Mouse (Mus musculus) heart, adult 2 months (tissue): ENCODE measurements around the gene Jmjd7. TPM values are rescaled to one million over a fixed set of nuclear protein-coding genes. Genes with fewer than 3 reads are reported as not detected.

Source experiments
- DNase-seq, 2 experiments: peaks; one replicate each; pipeline ENCODE4 v3.0.0; 2021
- H3K27ac ChIP-seq: fragments of 200-600 bp; 2 replicates; pipeline ENCODE4 v1.8.1; 2022
- H3K27me3 ChIP-seq: fragments of 200-500 bp; 2 replicates; pipeline ENCODE4 v1.6.1; 2012; ENCODE audit warnings: mild to moderate bottlenecking, low read length, inconsistent platforms, mixed read lengths; ENCODE audit not compliant: control insufficient read depth, insufficient read depth
- H3K36me3 ChIP-seq: fragments of 200-500 bp; 2 replicates; pipeline ENCODE4 v1.6.1; 2012; ENCODE audit warnings: low read length, inconsistent platforms; ENCODE audit not compliant: control insufficient read depth, insufficient read depth
- H3K4me1 ChIP-seq: fragments of 200-500 bp; 2 replicates; pipeline ENCODE4 v1.6.1; 2011; ENCODE audit warnings: low read length; ENCODE audit not compliant: control insufficient read depth, insufficient read depth
- H3K4me3 ChIP-seq: fragments of 200-600 bp; 2 replicates; pipeline ENCODE4 v1.8.1; 2022
- H3K79me2 ChIP-seq: fragments of 200-500 bp; replicated peaks from 2 replicates; pipeline ENCODE4 v1.6.1; 2012; ENCODE audit warnings: mild to moderate bottlenecking, inconsistent platforms, low read length, moderate library complexity, mixed read lengths; ENCODE audit not compliant: control insufficient read depth, insufficient read depth
- H3K9ac ChIP-seq: fragments of 200-500 bp; 2 replicates; pipeline ENCODE4 v1.6.1; 2012; ENCODE audit warnings: low read depth, mild to moderate bottlenecking, control low read depth, inconsistent platforms, low read length, mixed read lengths
- CTCF ChIP-seq: fragments of 200-600 bp; IDR thresholded peaks from 2 replicates; pipeline ENCODE4 v1.8.1; 2022; ENCODE audit warnings: antibody characterized with exemption, mild to moderate bottlenecking, moderate library complexity
- EP300 ChIP-seq: fragments of 200-500 bp; IDR thresholded peaks from 2 replicates; pipeline ENCODE4 v1.6.1; 2011; ENCODE audit warnings: low read depth, low read length, control low read depth; ENCODE audit not compliant: insufficient read depth
- POLR2A ChIP-seq: fragments of 200-500 bp; IDR thresholded peaks from 2 replicates; pipeline ENCODE4 v1.6.1; 2011; ENCODE audit warnings: mild to moderate bottlenecking, low read depth, low read length, control low read depth; ENCODE audit not compliant: insufficient read depth
- WGBS: fragments of 180-500 bp; shearing (Covaris S2); methylation state at CpG from one replicate; pipeline ENCODE4 v1.1.7; 2018; 5-methylcytosine and 5-hydroxymethylcytosine counted together
- intact Hi-C: fragments of 180-260 bp; cut with DNase I; formaldehyde crosslinking; loops from one replicate; pipeline ENCODE4 v1.15.1; 2025
- polyA plus RNA-seq: library from polyadenylated mRNA; depleted of rRNA; stranded (reverse); fragments of >200 nt; gene quantifications from 2 replicates; pipeline ENCODE4 v1.2.3, GENCODE M21; 2012
- total RNA-seq, 2 experiments: library from RNA; stranded (reverse); gene quantifications; 2 replicates each; pipeline ENCODE4 v1.2.3; 2021

Jmjd7 gene
- total and polyA plus RNA-seq, 3 experiments = 6.3 to 7.4 (median 6.4) TPM

DNA sequence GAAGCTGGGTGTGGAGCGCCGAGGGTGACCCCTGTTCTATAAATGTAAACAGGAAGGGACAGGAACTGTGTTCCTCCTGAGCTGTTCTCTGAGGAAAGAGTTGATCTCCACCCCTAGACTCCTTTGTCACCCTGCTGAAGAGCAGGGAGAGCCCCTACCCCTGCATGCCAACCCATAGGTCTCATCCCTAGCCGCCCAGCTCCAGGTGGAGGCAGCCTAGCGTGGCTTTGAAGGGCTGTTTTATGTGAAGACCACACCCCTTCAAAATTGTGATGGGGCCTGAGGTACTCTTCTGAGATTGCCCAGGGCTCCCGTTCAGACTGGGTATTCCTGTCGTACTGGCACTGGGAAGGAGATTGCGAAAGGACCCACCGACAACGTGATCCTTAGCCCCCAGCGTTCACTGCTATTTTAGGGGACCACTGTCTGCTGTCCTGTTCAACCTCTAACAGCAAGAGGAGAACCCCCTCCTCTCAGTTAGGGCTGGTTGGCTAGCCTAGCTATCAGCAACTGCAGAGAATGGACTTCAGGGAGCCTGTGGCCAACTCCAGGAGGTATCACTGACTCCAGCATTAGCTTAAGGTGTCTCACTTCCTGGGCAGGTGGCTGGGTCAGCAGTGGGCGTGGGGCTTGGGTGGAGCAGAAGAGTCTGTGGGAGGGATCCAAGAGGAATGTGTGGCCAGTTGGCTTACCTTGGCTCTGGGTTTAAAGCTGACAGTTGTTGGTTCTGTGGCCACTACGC lies 5.6 kb downstream of the Jmjd7 start, which contains the start of gene Pla2g4b:
Pla2g4b (plus strand) TSS at position 692 of the 742 bp plus-strand sequence.
- no peak within 1 kb of the TSS for H3K27ac ChIP-seq
- no peaks in the 10 kb centered on the region for H3K36me3 ChIP-seq
- no peak within 1 kb of the TSS for H3K4me3 ChIP-seq
- TF ChIP-seq EP300 (no peak), POLR2A (no peak), CTCF (no peak)
- intact Hi-C loops = no loop called here
- WGBS = 86% methylated on average over 12 of the region's 12 CpGs
- H3K9ac ChIP-seq = no peak within 1 kb of the TSS
- DNase-seq = no peak
- H3K27me3 ChIP-seq = no peaks in the 10 kb centered on the region
- H3K4me1 ChIP-seq = peaks cover 2% of the 10 kb centered on the region; the same call in 1 of the 2 replicates
- H3K79me2 ChIP-seq = no peaks in the 10 kb centered on the region

DNA sequence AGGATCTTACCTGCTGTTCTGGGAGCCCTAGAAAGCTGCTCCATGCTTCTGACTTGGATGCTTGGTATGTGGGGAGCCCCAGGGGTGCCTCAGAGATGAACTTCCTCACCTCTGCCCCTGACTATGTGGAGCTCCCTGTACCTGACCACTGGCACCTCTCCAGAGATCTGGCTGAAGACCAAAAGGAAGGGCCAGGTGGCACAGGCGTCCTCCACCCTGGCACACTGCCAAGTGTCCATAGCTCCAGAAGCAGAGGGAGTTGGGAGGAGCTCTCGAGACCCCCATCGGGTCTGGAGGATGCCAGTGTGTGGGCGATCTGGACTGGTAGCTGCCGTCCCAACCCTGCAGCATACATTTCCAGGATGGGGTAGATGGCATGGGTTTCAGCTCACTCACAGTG lies 6.4 kb downstream of the Jmjd7 start:
- Histone ChIP-seq H3K27me3 (no peaks in the 10 kb centered on the region), H3K79me2 (no peaks in the 10 kb centered on the region), H3K36me3 (no peaks in the 10 kb centered on the region), H3K4me3 (no peak overlapping the region), H3K27ac (no peak overlapping the region), H3K9ac (no peak overlapping the region), H3K4me1 (no peaks in the 10 kb centered on the region)
- 61% methylated on average over 5 of the region's 5 CpGs for WGBS
- TF ChIP-seq POLR2A = no peak
- TF ChIP-seq EP300 = no peak
- no peak for TF ChIP-seq CTCF
- DNase-seq = no peak
- intact Hi-C loops = no loop called here

DNA sequence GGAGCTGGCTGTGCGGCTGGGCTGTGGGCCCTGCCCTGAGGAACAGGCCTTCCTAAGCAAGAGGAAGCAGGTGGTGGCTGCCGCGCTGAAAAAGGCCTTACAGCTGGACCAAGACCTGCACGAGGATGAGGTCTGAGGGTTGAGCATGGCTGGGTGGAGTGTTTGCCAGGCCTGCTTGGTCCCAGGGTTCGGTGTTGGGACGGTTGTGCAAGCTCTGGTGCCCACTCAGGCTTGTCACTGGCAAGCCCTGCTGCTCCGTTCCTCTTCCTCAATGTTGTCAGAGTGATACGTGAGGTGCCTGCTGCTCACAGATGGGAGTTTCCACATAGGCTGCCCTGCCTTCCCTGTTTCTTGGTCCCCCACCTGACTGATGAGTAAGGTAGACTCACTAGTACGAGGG lies 10.5 kb downstream of the Jmjd7 start:
- intact Hi-C loops = no loop called here
- TF ChIP-seq POLR2A (no peak), EP300 (no peak)
- Histone ChIP-seq H3K36me3 (no peaks in the 10 kb centered on the region), H3K4me1 (no peaks in the 10 kb centered on the region), H3K79me2 (no peaks in the 10 kb centered on the region), H3K4me3 (no peak overlapping the region), H3K27ac (no peak overlapping the region), H3K27me3 (no peaks in the 10 kb centered on the region), H3K9ac (no peak overlapping the region)
- DNase-seq = no peak
- 78% methylated on average over 9 of the region's 9 CpGs for WGBS

GRCm38 (mm10) chr2:120040991-120041390 lies 13.7 kb downstream of the Jmjd7 start:
- Histone ChIP-seq H3K27ac (no peak overlapping the region), H3K27me3 (no peaks in the 10 kb centered on the region), H3K4me3 (no peak overlapping the region), H3K36me3 (no peaks in the 10 kb centered on the region), H3K9ac (no peak overlapping the region), H3K79me2 (no peaks in the 10 kb centered on the region), H3K4me1 (no peaks in the 10 kb centered on the region)
- no peak for TF ChIP-seq CTCF
- no peak for TF ChIP-seq EP300
- TF ChIP-seq POLR2A = no peak
- WGBS = 86% methylated on average over 5 of the region's 5 CpGs
- intact Hi-C loops = no loop called here
- DNase-seq = no peak

DNA sequence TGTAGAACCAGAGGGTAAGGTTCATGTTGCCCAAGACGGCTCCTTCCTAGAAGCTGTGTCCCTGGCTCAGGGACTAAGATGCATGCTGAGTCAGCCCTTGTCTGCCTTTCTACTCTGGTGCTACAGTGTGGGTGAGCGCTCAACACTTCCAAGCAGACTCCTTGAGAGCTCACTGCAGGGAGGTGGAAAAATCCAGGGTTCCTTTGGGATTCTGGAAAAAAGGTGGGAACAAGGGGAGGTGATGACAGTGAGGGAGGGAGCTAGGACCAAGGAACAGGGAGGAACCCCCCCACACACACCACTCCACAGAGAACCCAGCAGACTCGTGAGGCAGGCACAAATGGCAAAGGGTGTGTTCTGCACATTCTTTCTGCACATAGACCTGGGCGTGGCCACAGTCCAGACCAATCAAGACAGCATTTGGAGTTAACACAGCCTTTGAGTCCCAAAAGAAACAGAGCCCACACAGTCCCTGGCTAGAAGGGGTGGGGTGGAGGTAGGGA lies 16.9 kb downstream of the Jmjd7 start:
- intact Hi-C loops = no loop called here
- Histone ChIP-seq H3K27ac (no peak overlapping the region), H3K79me2 (no peaks in the 10 kb centered on the region), H3K4me3 (no peak overlapping the region), H3K27me3 (no peaks in the 10 kb centered on the region), H3K9ac (no peak overlapping the region), H3K4me1 (no peaks in the 10 kb centered on the region), H3K36me3 (no peaks in the 10 kb centered on the region)
- TF ChIP-seq POLR2A (no peak), EP300 (no peak), CTCF (no peak)
- DNase-seq = no peak
- WGBS = 62% methylated on average over 4 of the region's 4 CpGs

GRCm38 (mm10) chr2:120044676-120045075 lies 17.4 kb downstream of the Jmjd7 start:
- H3K4me3 ChIP-seq = no peak overlapping the region
- TF ChIP-seq CTCF = no peak
- no peak for TF ChIP-seq EP300
- no peak for TF ChIP-seq POLR2A

More at GRCm38 (mm10) chr2:120044676-120045075, 17.4 kb downstream of the Jmjd7 start:
- H3K9ac ChIP-seq = no peak overlapping the region
- 88% methylated on average over 3 of the region's 3 CpGs for WGBS
- H3K27ac ChIP-seq = no peak overlapping the region
- H3K4me1 ChIP-seq = no peaks in the 10 kb centered on the region
- no peak for DNase-seq
- intact Hi-C loops = no loop called here
- no peaks in the 10 kb centered on the region for H3K36me3 ChIP-seq
- no peaks in the 10 kb centered on the region for H3K27me3 ChIP-seq
- H3K79me2 ChIP-seq = no peaks in the 10 kb centered on the region
